Mouse (Mus musculus) left cerebral cortex, adult 8-10 months (tissue): ENCODE results near the gene Nifk. TPM values are rescaled to one million over a fixed set of nuclear protein-coding genes. Genes with fewer than 3 reads are reported as not detected.
A peak's percentile ranks its signal among the peaks of the same experiment; 100 is the strongest.

ENCODE experiments used
- DNase-seq, 2 experiments: peaks; one replicate each; pipeline ENCODE4 v3.0.0; 2022; ENCODE audit warnings: low spot score in 2 of 2
- total RNA-seq, 4 experiments: library from RNA; stranded (reverse); gene quantifications; 2 replicates each; pipeline ENCODE4 v1.2.4; 2022

The Nifk gene
- 10 to 100 TPM; 17.6 to 22.6 (median 19.9) TPM for total RNA-seq

DNA sequence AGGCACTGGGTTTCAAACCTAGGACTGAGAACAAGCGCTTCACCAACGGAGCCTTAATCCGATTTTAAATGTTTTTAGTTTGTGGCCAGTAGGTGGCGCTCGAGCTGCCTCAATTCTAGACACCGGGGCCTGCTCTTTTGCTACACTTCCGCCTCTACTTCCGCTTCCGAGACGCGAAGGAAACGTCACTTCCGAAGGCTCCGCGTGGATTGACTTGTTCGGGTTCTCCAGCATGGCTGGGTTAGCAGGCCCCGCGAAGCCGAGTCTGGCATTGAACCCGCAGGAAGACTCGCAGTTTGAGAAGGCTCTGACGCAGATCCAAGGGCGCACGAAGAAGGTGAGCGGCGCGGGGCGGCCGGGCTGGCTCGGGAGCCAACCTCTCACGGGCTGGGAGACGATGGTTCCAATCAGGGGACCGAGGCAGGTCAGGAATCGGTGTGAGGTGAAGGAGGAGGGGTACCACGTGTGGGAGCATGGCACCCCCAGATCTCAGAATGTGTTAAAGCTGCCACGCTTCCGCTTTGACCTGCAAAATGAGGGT, at the start of gene Nifk:
Gene Nifk (plus strand): TSS at position 179 of the 541 bp plus-strand sequence.
- peak; percentile 81 to 93 for DNase-seq

DNA sequence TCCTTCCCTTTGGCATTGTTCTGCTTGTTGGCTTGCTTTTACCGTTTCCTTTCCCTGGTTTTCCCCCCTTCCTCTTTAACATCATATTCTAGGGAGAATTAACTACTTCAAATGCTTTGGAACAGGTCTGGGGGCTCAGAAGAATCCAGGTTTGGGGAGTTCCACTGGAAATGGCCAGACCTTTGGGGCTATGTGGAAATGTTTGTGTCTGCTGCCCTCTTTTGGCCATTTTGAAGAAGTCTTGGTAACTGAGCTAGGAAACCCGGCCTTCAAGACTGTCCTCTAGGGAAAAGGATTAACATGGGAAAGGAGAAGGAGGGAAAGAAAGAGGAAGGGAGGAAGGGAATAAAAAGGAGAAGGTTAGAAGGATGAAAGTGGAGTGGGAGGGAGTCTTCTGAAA, 46.5 kb upstream of the Nifk start:
- DNase-seq = no peak

DNA sequence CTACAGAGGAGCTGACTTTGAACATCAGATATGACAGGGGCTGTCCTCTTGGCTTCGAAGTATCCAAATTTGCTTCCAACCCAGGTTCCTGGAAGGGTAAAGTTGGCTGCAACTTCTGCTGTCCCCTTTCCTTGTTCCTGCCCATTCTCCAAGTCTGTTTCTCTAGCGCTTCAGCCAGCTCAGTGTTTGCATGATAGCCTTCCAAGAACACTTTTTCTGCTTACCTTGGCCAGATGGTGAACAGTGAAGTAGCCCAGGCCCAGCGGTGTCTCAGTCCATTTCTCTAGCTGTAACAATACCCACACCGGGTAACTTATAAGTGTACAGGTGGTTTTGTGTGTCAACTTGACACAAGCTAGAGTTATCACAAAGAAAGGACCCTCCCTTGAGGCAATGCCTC, 29.3 kb upstream of the Nifk start:
- no peak for DNase-seq

DNA sequence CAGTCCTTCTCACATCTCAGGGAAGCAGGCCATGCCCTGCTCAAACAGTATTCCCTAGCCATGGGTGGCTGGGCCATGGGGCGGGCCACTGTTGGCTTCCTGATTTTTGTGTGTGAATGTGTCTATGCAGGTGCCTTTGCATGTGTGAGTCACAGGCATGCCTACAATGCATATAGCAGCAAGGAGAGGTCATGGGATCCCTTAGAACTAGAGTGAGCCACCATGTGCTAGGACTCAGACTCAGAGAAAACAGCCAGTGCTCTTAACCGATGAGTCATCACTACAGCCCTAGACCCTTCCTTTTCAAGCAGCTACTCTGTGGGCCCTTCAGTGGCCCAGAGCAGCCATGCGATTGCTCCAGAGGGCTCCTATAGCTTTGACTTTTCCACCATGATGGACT, 27.4 kb upstream of the Nifk start:
- no peak for DNase-seq

DNA sequence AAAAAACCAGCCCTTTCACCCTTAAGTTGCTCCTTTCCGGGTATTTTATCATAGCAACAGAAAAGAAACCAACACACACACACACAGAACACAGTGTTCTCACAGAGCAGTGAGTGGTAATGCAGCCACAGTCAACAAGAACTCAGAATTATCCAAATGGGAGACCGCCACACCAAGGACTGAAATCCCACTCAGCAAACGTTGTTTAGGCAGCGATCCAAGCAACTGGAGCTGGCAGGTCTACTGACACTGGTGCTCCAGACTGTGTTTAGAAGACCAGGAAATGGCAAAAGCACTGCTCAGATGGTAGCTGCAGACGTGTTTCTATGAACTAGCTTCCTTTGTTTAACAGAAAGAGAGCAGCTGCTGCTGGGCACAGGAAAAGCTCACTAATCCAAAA, 26.8 kb upstream of the Nifk start:
- DNase-seq = no peak

DNA sequence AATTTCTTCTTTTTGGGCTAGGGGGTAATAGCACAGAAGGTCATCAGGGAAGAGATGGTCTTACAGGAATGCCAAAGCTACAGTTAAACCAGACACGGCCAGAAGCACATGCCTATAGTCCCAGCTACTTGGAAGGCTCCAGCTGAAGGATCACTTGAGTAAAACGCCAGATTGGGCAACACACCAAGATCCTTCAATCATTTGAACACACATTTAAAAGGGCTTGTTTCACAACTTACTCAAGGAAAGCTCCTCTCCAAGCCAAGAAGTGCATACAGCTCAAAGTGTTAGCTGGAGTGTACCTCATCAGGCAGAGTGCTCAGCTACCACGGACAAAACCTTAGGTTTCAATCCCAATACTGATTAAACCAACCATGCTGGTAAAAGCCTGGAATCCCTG, 25.0 kb upstream of the Nifk start:
- DNase-seq = no peak

DNA sequence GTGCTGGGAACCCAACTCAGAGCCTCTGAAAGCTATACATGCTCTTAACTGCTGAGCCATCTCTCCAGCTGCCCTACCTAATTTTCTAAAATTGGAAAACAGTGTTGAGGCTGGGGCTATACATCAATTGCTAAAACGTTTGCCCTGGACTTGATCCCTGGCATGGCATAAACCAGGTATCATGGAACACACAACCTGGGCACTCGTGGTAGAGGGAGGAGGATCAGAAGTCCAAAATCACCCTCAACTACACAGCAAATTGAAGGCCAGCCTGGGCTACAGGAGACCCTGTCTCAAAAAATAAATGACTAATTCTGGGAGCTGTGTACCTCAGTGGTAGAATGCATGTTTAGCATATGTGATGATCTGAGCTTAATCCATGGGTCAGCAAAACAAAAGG, 23.9 kb upstream of the Nifk start:
- DNase-seq = no peak

DNA sequence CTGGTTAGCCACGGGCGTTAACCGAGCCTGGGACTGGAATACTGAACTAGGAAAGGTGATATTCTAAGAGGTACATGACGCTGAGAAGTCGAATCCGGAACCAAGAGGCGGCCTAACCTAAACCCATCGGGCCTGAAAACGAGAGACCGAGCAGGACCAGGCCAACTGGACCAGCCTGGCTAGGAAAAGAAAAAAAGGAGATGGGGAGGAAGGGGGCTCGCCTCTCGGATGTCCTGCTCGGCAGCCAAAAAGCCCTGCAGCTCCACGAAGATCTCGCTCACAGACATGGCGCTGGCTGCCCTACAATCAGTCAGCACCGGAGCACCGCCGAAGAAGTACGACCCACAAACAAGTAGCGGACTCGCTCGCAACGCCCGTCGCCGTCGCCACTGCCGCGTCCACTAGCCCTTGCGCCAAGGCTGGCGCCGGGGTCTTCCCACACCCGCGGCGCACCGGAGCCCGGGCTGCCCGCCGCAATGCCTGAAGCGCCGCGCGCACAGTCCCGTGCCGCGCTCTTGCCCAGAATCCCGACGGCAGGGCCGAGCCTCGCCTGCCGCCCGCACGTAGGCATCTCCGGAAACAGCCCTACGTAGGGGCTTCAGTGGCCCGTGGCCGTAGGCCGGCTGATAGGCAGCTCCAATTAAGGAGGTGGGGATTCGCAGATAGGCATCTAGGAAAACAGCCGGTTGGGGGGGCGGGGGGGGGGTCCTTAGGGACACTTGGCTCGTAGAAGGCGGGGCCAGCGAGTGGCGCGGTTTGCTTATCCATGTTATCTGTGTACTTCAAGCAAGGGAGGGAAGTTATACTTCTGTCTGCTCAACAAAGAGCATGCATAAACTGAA, 10.6 kb upstream of the Nifk start:
- DNase-seq = peak; percentile 83 to 86

DNA sequence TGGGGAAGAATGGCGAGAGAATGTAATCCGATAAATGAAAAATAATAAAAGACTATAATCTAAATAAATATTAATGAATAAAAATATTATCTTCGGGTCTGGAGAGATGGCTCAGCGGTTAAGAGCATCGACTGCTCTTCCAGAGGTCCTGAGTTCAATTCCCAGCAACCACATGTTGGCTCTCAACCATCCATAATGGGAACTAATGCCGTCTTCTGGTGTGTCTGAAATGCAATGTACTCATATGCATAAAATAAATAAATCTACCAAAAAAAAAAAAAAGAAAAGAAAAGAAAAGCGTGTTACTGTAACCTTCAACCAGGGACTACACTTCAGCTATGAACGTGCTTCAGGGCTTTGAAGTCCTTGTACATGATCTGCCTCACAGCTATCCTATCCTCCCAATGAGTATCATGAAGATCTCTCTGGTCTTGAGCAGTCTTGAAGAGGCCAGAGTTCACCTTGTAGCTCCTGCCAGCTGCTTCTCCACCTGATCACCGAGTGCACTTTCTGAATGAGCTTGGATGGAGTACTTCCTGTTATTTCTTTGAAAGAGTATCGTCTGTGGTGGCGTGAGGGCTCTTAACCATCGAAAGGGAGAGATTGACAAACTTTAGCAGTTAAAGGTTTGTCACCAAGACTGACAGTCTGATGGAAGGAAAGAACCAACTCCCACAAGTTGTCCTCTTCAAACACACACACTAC, 9.9 kb upstream of the Nifk start, which contains the start of gene Tsn:
Gene Tsn (minus strand): TSS at position 118 of the 705 bp plus-strand sequence.
- no peak for DNase-seq

DNA sequence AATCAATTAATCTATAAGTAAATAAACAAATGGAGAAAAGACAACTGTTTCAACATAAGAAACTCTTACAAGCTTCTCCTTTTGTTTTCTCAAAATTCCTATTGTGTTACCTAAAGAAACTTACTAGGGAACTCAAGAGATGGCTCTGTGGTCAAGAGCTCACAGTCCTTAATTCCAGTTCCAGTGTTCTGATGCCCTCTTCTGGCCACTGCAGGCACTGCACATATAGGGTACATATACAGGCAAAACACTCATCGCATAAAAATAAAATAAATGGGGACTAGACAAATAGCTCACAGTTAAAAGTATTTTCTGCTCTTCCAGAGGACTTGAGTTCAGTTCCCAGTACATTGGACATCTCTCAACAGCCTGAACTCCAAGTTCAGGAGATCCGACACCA, 943 bp upstream of the Nifk start:
- no peak for DNase-seq

DNA sequence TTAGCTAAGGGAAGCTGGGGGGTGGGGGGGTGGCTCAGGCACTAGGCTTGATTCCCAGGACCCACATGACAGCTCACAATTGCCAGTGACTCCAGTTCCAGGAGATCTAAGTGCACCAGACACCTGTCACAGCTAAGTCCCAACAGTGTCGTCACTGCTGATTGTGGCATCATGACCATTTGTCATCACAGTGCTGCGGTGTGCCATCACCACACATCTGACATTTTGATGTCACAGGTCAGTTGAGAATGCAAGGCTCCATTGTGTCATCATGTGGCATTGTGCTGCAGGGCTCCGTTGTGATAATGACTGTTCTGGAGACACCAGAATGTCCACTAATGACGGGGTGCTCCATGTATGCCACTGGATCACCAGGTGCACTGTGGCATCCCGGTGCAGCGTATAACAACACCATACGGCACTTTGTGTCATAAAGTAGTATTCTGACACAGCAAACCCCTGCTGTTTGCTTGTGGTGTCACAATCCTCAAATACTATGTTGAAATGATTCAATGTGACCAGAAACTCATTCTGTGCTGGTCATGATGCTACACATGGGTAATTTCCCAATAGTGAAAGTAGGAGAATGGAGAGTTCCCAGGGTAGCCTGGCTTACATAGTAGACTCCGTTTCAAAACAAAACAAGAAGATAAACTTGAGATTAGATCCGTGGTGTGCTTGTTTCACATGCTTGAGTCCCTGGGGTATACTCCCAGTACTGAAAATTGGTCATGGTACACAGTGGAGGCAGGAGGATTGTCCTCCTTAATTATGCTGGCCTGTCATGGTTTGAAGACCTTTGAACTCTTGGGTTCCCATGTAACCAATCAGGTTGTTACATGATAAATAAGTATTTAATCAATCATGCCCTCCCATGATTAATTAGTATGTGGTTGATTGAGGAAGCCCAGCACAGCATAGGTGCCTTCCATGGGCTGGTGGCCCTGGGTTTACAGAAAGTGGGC, 13.4 kb downstream of the Nifk start:
- DNase-seq = no peak

DNA sequence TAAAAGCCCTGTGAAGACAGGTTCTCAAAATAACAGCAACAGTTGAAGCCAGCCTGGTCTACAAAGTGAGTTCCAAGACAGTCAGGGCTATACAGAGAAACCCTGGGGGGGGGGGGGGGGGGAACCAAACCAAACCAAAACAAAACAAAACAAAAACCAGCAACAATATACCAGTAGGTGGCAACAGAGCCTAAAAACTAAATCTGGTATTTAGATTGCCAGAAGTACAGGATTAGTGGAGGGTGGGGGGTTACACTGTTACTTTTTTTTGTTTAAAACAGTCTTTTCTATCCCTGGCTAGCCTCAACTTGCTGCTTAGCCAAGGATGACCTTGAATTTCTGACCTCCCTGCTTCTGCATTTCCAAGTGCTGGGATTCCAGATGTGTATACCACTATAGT, 14.2 kb downstream of the Nifk start:
- DNase-seq = no peak

DNA sequence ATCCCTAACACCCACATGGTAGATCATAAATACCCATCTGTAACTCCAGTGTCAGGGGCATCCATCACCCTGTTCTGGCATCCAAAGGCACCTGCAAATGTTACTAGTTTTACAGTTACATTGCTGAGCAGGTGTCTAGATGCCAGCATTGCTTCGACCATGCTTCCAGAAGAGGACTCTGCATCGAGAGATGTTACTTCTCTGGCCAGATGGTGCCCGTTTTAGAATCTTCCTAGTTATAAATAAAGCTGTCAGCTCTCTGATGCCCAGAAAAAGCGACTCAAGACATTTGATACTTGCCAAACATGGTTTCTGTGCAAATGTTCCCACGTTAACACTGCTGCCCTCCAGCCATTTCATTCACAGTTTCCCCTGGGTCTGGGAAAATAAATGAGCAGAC, 16.3 kb downstream of the Nifk start:
- DNase-seq = no peak

DNA sequence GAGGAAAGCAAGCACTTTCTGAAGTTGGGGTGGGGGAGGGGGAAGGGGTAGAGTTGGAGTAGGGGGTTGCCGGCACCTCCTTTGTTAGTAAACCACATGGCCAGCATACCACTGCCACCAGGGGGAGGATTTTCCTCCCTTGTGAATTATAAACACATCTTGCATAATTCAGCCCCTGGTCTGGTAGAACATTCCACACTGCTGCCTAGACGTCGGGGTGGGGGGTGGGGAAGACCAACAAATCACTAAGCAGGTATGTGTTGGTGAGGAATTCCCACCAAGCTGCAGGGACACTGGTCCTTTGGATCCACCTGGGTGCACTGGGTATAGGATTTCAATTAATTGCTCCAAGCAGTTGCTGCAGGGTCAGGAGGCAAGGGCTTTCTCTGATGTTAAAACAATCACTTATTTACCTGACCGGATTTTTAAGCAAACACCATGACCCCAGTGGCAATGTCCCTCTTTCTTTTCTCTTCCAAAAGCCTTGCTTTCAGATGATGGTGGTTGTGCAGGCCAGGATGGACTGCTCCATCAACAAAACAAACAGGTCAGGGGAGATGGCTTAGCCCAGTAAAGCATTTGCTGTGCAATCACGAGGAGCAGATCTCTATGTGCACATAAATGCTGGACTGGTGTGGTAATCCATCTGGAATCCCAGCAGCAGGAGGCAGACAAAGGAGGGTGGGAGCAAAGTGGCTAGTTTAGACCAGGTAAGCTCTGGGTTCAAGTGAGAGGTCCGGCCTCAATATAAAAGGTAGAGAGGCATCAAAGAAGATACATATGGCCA, 22.2 kb downstream of the Nifk start:
- DNase-seq = no peak

DNA sequence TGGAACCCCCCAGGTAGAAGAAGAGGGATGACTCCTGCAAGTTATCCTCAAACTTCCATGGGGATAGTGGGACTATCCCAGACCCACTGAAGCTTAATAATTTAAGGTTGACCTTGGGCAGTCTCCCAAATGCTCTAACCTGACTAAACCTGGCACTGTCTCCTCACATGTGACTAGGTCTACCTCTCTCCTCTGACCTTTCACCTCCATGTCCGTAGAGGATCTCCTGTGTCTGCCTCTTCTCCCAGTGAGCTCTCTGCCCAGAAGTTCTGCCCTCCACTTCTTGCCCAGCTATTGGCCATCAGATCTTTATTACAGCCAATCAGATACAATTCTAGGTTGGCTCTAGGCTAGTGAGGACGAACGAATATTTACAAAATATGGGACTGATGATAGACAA, 28.3 kb downstream of the Nifk start:
- DNase-seq = no peak

DNA sequence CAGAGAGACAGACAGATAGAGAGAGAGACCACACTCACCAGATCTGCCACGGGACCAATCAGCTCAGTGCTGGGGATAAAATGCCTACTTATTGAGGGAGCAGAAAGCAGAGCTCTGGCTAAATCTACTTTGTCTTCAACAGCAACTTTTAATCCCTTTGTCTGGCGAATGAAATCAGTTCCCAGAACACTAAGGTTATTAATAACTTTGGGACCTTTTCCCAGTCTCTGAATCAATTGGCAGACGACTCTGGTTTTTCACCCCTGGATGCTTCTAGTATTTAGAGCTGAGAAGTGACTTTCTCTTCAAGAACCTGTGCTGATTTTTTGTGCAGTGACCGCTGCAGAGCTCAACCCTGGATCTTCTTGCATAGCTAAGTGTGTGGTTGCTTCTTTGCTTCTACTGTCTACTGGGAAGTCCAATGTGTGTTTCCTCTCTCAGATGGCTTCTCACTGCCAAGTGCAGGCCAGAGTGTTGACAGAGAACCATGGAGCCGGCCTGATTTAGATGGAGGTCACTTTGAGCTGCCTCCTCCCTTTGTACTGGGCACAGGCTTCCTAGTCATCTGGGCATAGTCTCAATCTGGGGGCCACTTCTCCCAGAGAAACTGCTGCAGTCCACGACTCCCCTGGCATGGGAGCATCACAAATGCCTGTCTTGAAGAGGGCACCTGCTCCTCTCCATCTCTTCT, 37.6 kb downstream of the Nifk start:
- DNase-seq = no peak

DNA sequence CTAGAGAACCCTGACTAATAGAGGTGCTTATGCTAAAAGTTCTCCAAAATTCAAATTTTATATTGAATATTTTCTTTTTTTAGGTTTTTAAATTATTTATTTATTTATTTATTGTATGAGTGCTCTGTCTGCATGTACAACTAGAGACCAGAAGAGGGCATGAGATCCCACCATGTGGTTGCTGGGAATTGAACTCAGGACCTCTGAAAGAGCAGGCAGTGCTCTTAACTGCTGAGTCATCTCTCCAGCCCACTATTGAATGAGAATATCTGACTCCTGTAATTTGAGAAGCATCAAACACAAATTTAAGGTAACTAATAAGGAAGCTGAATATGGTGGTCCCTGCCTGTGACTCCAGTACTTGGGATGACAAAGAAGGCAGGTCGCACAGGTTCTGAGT, 46.3 kb downstream of the Nifk start:
- no peak for DNase-seq

DNA sequence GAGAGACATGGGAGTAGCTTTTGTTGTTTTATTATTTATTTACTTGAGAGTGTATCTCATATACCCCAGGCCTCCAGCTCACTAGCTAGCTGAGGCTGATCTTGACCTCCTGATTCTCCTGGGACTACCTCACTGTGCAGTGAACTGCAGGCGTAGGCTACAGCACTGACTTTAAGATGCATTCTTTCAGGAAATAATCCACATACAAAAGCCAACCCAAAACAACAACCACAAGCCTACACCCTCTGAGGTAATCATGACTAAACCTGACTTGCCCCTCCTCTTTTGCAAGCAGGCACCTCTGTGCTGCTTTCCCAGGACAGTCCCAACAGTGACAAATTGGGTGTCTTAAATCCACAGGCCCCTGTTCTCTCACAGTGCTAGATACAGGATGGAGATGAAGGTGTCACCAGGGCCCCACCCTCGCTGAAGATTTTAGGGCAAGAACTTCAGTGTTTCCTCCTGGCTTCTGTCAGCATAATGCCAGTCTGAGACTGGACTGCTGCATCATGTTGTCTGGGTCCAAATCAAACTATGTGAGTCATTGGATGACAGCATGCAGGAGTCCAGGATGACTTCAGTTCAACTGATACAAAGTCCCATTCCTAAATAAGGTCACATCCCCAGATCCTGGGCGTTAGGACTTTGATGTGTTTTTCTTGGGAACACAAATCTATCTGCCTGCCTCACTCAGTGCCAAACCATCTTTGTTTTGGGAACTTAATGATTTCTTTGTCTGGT, 47.3 kb downstream of the Nifk start:
- DNase-seq = no peak

DNA sequence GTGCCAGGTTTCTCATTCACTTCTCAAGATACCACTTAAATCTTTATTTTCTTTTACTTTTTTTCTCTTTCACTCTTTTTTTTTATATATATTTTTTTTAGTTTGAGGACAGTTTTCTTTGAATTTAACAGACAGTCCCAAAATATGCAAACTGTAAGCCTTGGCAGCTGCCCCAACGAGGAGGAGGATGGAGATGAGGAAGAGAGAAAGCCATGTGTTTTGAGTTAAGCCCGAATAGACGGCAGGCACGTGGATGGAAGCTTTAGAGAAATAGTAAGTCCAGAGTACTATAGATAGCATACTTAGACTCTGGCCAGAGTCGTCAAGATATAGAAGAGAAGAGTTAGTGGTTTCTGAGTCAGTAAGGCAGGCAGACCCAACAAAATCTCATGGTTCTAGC, 56.1 kb downstream of the Nifk start:
- no peak for DNase-seq
